Mouse (Mus musculus): ENCODE measurements around the gene Cep63.

Cep63 gene

DNA sequence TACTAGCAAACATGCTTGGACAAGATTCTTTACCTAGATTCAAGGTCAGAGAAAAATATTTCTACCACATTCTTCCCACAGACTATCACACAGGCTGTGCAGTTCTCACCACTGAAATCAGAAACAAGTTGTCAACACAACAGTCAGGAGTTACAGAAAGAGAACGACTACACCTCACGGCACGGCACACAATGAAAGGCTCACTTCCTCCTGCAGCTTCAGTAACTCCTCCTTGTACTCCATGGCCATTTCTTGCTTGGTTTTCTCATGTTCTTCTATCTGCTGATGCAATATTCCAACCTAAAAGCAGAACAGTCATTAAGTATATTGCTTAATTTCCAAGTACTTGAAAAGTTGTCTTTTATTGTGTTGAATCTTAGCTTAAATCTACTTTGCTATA is 11.3 kb downstream of the Cep63 start:
- no peak for TF ChIP-seq GATA4 (IDR thresholded peaks at IDR 0.05; ENCODE audit: insufficient replicate concordance, low read length)

DNA sequence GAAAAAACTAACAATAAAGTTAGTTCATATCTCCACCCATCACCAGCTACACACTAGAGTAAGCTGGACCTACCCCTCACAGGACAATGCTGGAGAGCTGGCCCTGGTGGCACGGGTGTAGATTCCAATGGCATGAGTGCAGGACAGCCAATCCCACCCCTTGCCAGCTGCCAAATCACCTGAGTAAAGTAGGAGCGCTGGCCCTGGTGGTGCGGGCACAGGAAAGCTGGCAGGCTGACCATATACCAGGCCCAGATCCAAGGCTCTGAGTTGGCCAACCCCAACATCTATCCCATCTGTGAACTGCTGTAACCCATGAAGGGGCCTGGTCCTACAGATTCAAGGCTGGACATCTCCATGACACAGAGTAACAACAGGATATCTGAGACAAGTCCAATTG is 17.1 kb downstream of the Cep63 start:
- TF ChIP-seq GATA4 (IDR thresholded peaks at IDR 0.05; ENCODE audit: insufficient replicate concordance, low read length) = no peak

DNA sequence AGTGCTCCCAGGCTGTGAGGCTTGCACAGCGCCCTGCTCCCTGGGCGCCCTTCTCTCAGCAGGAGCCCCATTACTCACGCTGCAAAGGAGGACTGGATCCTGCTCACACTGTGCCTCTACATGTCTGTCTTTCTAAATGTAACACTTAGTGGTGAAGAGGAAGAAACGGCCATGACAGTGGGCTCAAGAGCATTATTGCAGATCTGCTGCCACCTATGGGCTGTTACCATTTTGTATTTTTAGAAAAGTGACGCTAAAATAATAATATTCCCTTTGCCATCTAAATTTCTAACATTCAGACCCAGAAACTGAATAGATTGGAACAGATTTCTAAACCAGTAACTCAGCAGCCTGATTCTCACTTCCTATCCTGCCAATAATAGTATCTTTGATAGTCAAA is 18.9 kb downstream of the Cep63 start:
- TF ChIP-seq GATA4 (IDR thresholded peaks at IDR 0.05; ENCODE audit: insufficient replicate concordance, low read length) = no peak

DNA sequence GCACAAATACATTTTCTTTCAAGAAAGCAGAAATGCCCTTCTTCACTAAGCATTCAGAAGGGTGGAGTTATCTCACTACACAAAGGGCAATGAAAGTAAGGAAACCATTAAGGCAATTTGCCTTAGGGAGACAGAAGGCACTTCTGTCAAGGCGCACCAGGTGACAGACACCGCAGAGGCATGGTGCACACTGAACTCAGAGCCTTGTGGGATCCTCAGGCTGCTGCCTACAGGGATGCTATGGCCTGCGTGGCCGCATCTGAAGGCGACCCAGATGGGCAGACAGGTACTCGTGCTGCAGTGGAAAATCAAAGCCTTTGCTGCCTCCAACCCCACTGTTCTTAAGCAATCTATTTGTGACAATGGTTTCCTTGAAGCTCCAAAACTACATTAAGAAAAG is 21.2 kb downstream of the Cep63 start:
- TF ChIP-seq GATA4 (IDR thresholded peaks at IDR 0.05; ENCODE audit: insufficient replicate concordance, low read length) = no peak

DNA sequence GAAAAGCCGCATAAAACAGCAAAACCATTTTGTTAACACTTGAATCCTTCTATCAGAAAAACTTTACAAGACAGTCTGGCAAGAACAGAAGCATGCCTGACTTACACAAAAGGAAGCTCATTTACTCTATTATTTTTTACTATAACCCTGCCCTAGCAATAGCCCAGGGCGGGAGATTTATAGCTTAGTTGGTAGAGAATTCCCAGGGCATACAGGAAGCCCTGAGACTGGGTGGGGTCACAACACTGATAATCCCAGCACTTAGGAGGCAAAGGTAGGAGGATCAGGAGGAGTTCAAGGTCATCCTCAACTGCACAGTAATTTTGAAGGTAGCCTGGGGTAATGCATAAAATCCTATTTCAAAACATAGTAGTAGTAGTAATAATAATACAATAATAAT is 24.7 kb downstream of the Cep63 start:
- TF ChIP-seq GATA4 (IDR thresholded peaks at IDR 0.05; ENCODE audit: insufficient replicate concordance, low read length) = no peak

DNA sequence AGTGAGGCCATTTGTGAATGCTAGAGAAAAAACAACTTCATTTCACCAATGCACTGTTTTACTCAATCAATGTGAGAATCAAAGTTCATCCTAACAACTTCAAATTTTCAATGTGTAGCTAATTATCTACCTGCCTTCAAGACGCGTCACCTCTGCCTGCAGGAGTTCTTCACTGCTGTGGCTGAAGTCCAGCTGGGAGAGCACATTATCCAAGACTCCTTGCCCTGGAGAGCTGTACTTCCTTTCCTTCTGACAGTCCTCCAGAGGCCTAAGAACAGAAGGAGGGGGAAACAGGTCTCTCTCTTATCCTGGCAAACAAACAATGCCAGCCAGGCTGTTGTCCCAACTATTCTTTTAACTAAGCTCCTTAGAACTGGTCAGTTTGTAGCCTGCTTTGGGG is 25.1 kb downstream of the Cep63 start:
- TF ChIP-seq GATA4 (IDR thresholded peaks at IDR 0.05; ENCODE audit: insufficient replicate concordance, low read length) = no peak

DNA sequence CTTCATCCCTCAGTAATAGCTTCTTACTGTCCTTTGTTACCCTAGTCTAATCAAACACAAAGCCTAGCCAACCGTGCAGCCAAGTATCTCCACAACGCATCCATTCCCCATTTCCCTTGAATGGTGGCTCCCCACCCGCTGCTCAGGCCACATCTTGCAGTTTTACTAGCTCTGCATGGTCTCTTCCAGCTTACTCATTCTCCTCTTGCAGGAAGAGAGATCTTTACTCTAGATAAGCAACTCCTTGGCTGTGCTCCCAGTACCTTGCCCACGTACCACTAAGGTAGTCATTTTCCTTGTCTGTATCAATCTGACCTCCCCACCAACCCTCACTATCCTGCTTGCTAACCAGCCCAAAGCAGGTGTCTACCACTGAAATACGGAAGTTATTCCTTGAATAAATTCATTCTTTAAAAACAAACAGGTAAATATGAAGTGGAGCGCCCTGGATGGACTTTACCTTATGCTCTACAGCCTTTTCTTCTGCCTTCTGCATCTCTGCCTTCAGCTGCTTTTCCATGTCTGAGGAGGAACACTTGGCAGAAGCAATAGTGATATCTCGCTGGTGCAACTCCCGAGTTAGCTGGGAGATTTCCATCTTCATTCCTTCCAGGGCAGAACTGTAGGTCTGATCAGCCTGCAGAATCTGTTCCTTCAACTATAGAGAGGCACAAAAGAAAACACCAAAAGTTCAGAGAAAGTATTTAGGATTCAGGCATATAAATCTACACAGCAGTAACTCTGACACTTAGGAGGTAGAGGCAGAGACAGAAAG is 30.5 kb downstream of the Cep63 start:
- no peak for TF ChIP-seq GATA4 (IDR thresholded peaks at IDR 0.05; ENCODE audit: insufficient replicate concordance, low read length)

DNA sequence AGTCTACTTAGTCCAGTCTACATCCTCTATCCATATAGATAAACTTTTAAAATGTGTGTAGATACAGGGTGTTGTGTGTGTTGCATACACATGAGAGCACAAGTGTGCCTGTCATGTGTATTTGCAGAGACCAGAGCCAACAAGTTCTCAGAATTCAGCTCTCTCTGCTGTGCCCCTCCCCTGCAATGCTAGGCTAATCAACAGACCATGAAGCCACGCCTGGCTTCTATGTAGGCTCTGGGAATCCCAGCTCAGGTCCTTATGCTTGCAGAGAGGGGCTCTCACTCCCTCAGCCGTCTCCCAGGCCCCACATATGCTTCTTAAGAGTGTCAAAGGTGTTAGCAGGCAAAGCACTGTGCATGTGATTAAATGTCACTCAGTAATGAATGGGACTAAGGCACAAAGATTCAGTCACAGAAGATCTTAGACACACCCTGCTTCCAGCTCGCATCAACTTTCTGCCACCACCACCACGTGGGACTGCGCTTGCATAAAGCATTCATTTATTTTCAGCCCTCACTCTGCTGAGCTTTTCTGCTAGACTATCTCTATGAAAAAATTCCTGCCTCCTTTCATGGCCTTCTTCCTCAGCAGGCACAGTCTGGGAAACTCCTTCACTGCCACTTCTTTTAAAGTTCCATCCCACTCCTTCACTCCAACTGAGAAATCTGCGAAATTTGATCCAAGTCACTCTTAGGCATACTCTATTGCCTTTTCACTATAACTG is 31.5 kb downstream of the Cep63 start:
- no peak for TF ChIP-seq GATA4 (IDR thresholded peaks at IDR 0.05; ENCODE audit: insufficient replicate concordance, low read length)

DNA sequence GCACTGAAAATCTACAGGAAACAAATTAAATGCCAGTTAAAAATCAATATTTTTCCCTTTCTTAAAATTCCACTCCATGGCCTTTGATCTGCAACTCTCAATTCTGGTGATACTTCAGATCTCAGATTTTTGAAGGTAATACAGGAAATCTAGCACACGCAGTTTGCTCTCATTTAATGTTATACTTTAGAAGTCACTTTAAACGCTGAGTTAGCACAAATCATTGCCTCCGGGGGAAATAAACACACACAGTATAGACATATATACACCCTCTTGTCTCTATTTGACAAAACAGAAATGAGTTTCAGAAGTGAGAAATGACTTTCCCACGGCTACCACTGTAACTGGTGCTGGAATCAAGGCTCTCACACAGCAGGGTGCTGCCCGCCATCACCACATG is 39.0 kb downstream of the Cep63 start:
- TF ChIP-seq GATA4 (IDR thresholded peaks at IDR 0.05; ENCODE audit: insufficient replicate concordance, low read length) = no peak

DNA sequence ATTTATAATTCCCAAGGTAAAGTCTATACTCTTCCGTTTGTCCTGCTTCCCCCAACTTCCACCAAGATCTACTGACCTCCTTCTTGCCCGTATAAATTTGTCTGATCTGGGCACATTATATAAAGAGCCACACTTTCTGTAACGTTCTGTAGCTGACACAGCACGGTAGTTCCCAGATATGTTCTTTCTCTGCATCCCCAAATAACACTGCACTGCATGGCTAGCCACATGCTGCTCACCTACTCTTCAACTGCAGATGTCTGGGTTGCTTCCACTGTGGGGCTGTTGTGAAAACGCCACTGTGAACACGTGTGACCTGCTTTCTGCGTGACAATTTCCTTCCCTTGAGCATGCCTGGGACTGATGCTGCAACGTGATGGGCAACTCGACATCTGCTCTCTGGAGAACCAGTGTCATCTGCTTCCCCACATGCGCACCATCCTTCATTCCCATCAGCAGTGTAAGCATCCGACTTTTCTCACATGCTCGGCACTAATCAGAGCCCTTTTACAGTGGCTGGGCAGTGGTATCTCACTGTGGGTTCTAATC is 44.3 kb downstream of the Cep63 start:
- no peak for TF ChIP-seq GATA4 (IDR thresholded peaks at IDR 0.05; ENCODE audit: insufficient replicate concordance, low read length)

DNA sequence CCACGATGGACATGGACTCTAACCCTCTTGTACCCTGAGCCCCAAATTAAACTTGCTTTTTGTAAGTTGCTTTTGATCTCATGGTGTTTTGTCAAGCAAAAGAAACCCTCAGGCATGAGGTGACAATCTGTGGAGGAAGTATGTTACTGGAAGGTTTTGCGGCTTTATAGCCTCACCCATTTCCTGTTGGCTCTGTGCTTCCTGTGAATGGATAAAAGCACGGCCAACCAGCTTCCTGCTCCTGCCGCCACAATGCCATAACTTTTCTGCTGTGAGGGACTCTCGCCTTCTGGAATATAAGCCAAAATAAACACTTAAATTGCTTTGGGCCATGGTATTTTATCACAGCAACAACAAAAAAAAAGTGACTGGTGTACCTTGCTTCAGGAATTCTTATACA is 48.9 kb downstream of the Cep63 start:
- TF ChIP-seq GATA4 (IDR thresholded peaks at IDR 0.05; ENCODE audit: insufficient replicate concordance, low read length) = no peak

DNA sequence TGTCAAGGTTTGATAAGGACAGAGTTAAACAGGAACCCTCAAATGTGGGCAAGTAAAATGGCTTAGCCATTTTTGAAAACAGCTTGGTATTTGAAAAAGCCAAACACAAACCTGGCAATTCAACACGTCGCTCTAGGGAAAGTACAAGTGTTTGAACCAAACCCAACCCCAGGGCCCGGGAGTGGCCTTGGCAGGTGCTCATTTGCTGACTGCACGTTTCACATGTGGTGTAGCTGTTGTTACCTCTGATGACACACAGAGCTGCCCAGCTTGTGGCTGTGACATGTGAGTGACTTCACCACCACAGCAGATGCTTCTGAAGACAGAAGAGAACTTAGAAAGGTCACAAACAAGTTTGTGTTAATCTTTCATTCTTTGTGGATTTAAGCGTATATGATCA is 53.4 kb downstream of the Cep63 start:
- TF ChIP-seq GATA4 (IDR thresholded peaks at IDR 0.05; ENCODE audit: insufficient replicate concordance, low read length) = no peak

DNA sequence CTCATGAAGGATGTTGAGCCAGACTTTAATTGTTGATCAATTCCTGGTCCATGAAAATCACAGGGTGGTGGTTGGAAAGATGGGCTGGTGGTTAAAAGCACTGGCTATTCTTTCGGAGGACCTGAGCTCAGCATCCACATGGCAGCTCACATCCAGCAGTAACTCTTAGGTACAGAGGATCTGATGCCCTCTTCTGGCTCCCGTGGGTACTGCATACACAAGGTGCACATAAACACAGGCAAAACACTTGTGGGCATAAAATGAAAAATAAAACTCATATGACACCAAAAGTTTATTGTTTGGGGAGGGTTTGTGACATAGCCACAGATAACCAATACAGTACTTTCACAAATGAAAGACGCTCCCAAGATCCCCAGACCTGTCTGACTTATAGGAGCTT is 67.9 kb downstream of the Cep63 start:
- TF ChIP-seq GATA4 (IDR thresholded peaks at IDR 0.05; ENCODE audit: insufficient replicate concordance, low read length) = no peak

DNA sequence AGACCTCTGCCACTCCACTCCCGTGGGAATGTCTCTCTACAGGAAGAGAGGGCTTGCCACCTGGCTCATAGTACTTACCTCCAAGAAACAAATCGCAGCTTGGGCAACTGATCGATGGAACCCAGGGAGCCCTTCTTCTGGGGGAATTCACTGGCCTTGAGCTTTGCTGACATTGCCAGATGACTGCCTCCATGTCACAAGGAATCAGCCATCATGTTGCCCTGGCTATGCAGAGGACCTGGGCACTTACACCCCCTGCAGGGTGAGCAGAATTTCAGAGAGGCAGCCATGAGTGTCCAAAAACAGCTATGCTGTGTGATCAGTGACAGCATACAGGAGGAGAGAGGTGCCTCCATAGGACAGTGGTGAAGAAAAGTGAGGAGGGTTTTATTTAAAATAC is 72.6 kb downstream of the Cep63 start:
- no peak for TF ChIP-seq GATA4 (IDR thresholded peaks at IDR 0.05; ENCODE audit: insufficient replicate concordance, low read length)

DNA sequence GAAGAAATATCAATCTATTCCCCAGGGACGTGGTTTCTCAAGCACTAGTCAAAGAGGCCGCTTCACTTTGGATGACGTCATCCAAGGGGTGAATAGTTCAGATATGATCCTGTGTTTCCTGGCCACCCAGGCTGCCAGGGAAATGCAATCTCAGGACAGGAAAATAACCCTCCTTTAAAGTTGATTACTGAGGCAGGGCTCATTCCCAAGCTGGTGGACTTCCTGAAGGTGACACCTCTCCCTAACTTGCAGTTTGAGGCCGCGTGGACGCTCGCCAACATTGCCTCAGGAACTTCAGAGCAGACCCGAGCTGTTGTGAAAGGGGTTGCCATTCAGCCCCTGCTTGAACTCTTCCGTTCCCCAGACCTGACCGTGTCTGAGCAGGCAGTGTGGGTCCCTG is 74.6 kb downstream of the Cep63 start:
- no peak for TF ChIP-seq GATA4 (IDR thresholded peaks at IDR 0.05; ENCODE audit: insufficient replicate concordance, low read length)

DNA sequence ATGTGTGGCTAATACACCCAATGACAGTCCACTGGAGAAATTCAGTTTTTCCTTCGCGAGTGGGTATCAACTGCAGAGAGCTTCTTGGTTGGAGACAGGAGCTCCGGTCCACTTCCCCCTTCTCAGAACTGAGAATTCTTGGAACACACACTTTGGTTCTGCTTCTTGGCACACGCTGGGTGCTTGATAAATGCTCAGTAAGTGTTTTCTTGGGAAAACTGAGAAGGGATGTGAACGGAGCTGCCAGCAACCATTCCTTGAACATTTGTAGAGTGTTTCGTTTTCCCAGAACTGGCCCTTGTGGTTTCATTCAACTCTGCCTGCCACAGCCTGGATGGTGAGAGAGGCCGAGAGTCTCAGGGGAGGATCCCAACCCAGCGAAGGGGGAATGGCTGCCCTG is 77.1 kb downstream of the Cep63 start:
- no peak for TF ChIP-seq GATA4 (IDR thresholded peaks at IDR 0.05; ENCODE audit: insufficient replicate concordance, low read length)

DNA sequence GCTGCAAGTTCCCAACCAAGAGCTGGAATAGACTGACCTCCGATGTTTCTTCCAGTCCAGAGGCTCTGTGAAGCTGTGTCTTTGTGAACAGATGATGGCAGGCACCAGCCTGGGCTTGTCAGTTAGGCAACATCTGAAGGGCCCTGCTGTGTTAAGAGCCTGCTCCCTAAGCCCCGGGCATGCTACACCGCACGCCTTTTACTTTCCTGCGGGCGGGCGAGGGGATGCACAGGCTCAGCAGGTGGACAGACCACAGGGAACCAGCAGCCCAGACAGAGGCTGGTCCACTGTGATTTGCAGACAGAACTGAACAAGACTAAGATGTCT is 79.3 kb downstream of the Cep63 start:
- no peak for TF ChIP-seq GATA4 (IDR thresholded peaks at IDR 0.05; ENCODE audit: insufficient replicate concordance, low read length)
